Mouse (Mus musculus): ENCODE results near the gene Spag6.

GRCm38 (mm10) chr2:18684062-18684461, 9.8 kb upstream of the Spag6 start:
- TF ChIP-seq CTCF (IDR thresholded peaks at IDR 0.05; ENCODE audit: borderline replicate concordance, insufficient read depth, low read depth, low read length), result no peak
- TF ChIP-seq POLR2A (IDR thresholded peaks at IDR 0.05; ENCODE audit: borderline replicate concordance, insufficient read depth, low read length), result no peak

Data from cerebellum, adult 2 months (tissue).